Mouse (Mus musculus) retina, postnatal 1 day (tissue): ENCODE measurements around the gene Atraid.
A peak's percentile ranks its signal among the peaks of the same experiment; 100 is the strongest.

Experiments used
- DNase-seq: peaks from one replicate; pipeline ENCODE4 v3.0.0-alpha.2; 2012

The Atraid gene

GRCm38 (mm10) chr5:31054261-31055215 is 6.4 kb downstream of the Atraid start, which contains the start of gene Cad:
Cad (plus strand) TSS chr5:31054780.
- DNase-seq = peak; percentile 94

GRCm38 (mm10) chr5:31055216-31056140 is 7.4 kb downstream of the Atraid start:
- DNase-seq = peak; percentile 6

- no peak for DNase-seq
Measured at GRCm38 (mm10) chr5:31069810-31070209, 21.7 kb downstream of the Atraid start.

GRCm38 (mm10) chr5:31071059-31071458 is 22.9 kb downstream of the Atraid start:
- no peak for DNase-seq

- no peak for DNase-seq
Measured at GRCm38 (mm10) chr5:31071821-31072220, 23.7 kb downstream of the Atraid start.

GRCm38 (mm10) chr5:31073176-31073575 is 25.1 kb downstream of the Atraid start:
- no peak for DNase-seq

- DNase-seq = no peak
Measured at GRCm38 (mm10) chr5:31076346-31076745, 28.2 kb downstream of the Atraid start.

- no peak for DNase-seq
Measured at GRCm38 (mm10) chr5:31080059-31080794, 32.1 kb downstream of the Atraid start.

GRCm38 (mm10) chr5:31080795-31081164 is 32.7 kb downstream of the Atraid start:
- DNase-seq = no peak

- peak; percentile 69 for DNase-seq
Measured at GRCm38 (mm10) chr5:31081386-31081785, 33.3 kb downstream of the Atraid start.

GRCm38 (mm10) chr5:31082355-31082754 is 34.2 kb downstream of the Atraid start:
- peak; percentile 73 for DNase-seq

- no peak for DNase-seq
Measured at GRCm38 (mm10) chr5:31082935-31083625, 35.0 kb downstream of the Atraid start.

GRCm38 (mm10) chr5:31083949-31084348 is 35.8 kb downstream of the Atraid start:
- DNase-seq = peak; percentile 73

- peak; percentile 23 for DNase-seq
Measured at GRCm38 (mm10) chr5:31086606-31087005, 38.5 kb downstream of the Atraid start.

GRCm38 (mm10) chr5:31087131-31087530 is 39.0 kb downstream of the Atraid start:
- no peak for DNase-seq

- peak; percentile 15 for DNase-seq
Measured at GRCm38 (mm10) chr5:31092231-31092975, 44.3 kb downstream of the Atraid start.

- peak; percentile 74 for DNase-seq
Measured at GRCm38 (mm10) chr5:31093151-31094041, 45.3 kb downstream of the Atraid start.

- DNase-seq = peak; percentile 19
Measured at GRCm38 (mm10) chr5:31094100-31094798, 46.1 kb downstream of the Atraid start.
